Mouse (Mus musculus): ENCODE measurements at regions not wholly inside any gene's neighbourhood (a gene's known extent, or its start where the extent isn't known, plus 50 kb on each side); places are given as distances from the start of the nearest gene placed in this dataset.
"Not testable (repeated sequence)": the region's sequence is repeated elsewhere in the genome, so short reads cannot be mapped to it uniquely, and the experiment has no call there.

- ATAC-seq, result no peak
- H3K9ac ChIP-seq, result no peak overlapping the region
Measured at GRCm38 (mm10) chr11:41728839-41729238, 271.8 kb downstream of the Gabrg2 start.

GRCm38 (mm10) chr11:41716616-41717015 is 284.0 kb downstream of the Gabrg2 start:
- no peak for ATAC-seq

More at GRCm38 (mm10) chr11:41728839-41729238, 271.8 kb downstream of the Gabrg2 start:
- Histone ChIP-seq H3K4me1 (no peaks in the 10 kb centered on the region), H3K27me3 (no peaks in the 10 kb centered on the region), H3K4me3 (no peak overlapping the region), H3K4me2 (no peak overlapping the region), H3K9me3 (replicated peaks) (no peaks in the 10 kb centered on the region), H3K36me3 (ENCODE audit: poor library complexity, severe bottlenecking) (no peaks in the 10 kb centered on the region), H3K27ac (no peak overlapping the region)
- 92% methylated on average over 2 of the region's 2 CpGs for WGBS

GRCm38 (mm10) chr11:41690682-41691081 is 310.0 kb downstream of the Gabrg2 start:
- Histone ChIP-seq H3K36me3 (ENCODE audit: poor library complexity, severe bottlenecking) (no peaks in the 10 kb centered on the region), H3K27ac (no peak overlapping the region), H3K27me3 (no peaks in the 10 kb centered on the region), H3K4me3 (no peak overlapping the region), H3K4me1 (no peaks in the 10 kb centered on the region), H3K9ac (no peak overlapping the region), H3K9me3 (replicated peaks) (no peaks in the 10 kb centered on the region), H3K4me2 (no peak overlapping the region)
- ATAC-seq, result no peak
- 77% methylated on average over 3 of the region's 3 CpGs for WGBS

More at GRCm38 (mm10) chr11:41716616-41717015, 284.0 kb downstream of the Gabrg2 start:
- no peaks in the 10 kb centered on the region for H3K36me3 ChIP-seq (ENCODE audit: poor library complexity, severe bottlenecking)
- no peaks in the 10 kb centered on the region for H3K9me3 ChIP-seq (replicated peaks)
- H3K9ac ChIP-seq, result no peak overlapping the region
- 83% methylated on average over 1 of the region's 1 CpGs for WGBS
- H3K27me3 ChIP-seq, result no peaks in the 10 kb centered on the region
- no peak overlapping the region for H3K4me2 ChIP-seq
- no peak overlapping the region for H3K27ac ChIP-seq
- no peak overlapping the region for H3K4me3 ChIP-seq
- H3K4me1 ChIP-seq, result no peaks in the 10 kb centered on the region

- H3K9ac ChIP-seq, result no peak overlapping the region
- WGBS, result 17% methylated on average over 1 of the region's 1 CpGs
- H3K36me3 ChIP-seq (ENCODE audit: poor library complexity, severe bottlenecking), result no peaks in the 10 kb centered on the region
- H3K4me3 ChIP-seq, result no peak overlapping the region
- no peak overlapping the region for H3K4me2 ChIP-seq
- no peak overlapping the region for H3K27ac ChIP-seq
- H3K27me3 ChIP-seq, result no peaks in the 10 kb centered on the region
- no peaks in the 10 kb centered on the region for H3K9me3 ChIP-seq (replicated peaks)
- ATAC-seq, result no peak
- H3K4me1 ChIP-seq, result no peaks in the 10 kb centered on the region
Measured at GRCm38 (mm10) chr11:41682991-41683390, 317.7 kb downstream of the Gabrg2 start.

- no peaks in the 10 kb centered on the region for H3K4me1 ChIP-seq
- H3K36me3 ChIP-seq (ENCODE audit: poor library complexity, severe bottlenecking), result no peaks in the 10 kb centered on the region
- H3K4me3 ChIP-seq, result no peak overlapping the region
- WGBS, result 81% methylated on average over 1 of the region's 1 CpGs
- no peaks in the 10 kb centered on the region for H3K9me3 ChIP-seq (replicated peaks)
- ATAC-seq, result no peak
- no peak overlapping the region for H3K27ac ChIP-seq
- H3K4me2 ChIP-seq, result no peak overlapping the region
- no peak overlapping the region for H3K9ac ChIP-seq
- H3K27me3 ChIP-seq, result no peaks in the 10 kb centered on the region
Measured at GRCm38 (mm10) chr11:41652566-41652965, 348.1 kb downstream of the Gabrg2 start.

GRCm38 (mm10) chr11:41645502-41645891 is 355.2 kb downstream of the Gabrg2 start:
- H3K4me1 ChIP-seq, result no peaks in the 10 kb centered on the region
- no peak overlapping the region for H3K4me3 ChIP-seq
- no peak overlapping the region for H3K9ac ChIP-seq
- no peaks in the 10 kb centered on the region for H3K36me3 ChIP-seq (ENCODE audit: poor library complexity, severe bottlenecking)
- 0 out of 2 replicates have a peak, but pooled peaks have one; percentile 50 for ATAC-seq
- H3K9me3 ChIP-seq (replicated peaks), result no peaks in the 10 kb centered on the region
- H3K4me2 ChIP-seq, result no peak overlapping the region
- 45% methylated on average over 4 of the region's 4 CpGs for WGBS
- H3K27me3 ChIP-seq, result no peaks in the 10 kb centered on the region
- H3K27ac ChIP-seq, result no peak overlapping the region

GRCm38 (mm10) chr11:41644725-41645501 is 355.7 kb downstream of the Gabrg2 start:
- peak; percentile 89; the same call in 1 of the 2 replicates for ATAC-seq
- Histone ChIP-seq H3K4me3 (no peak overlapping the region), H3K9ac (no peak overlapping the region), H3K4me2 (no peak overlapping the region), H3K9me3 (replicated peaks) (no peaks in the 10 kb centered on the region), H3K4me1 (no peaks in the 10 kb centered on the region), H3K27me3 (no peaks in the 10 kb centered on the region), H3K27ac (peak overlapping the region; percentile 10; the same call in 1 of the 2 replicates), H3K36me3 (ENCODE audit: poor library complexity, severe bottlenecking) (no peaks in the 10 kb centered on the region)
- 37% methylated on average over 7 of the region's 7 CpGs for WGBS

- Histone ChIP-seq H3K36me3 (ENCODE audit: poor library complexity, severe bottlenecking) (no peaks in the 10 kb centered on the region), H3K9ac (no peak overlapping the region), H3K27me3 (no peaks in the 10 kb centered on the region), H3K9me3 (replicated peaks) (no peaks in the 10 kb centered on the region), H3K4me3 (no peak overlapping the region), H3K27ac (no peak overlapping the region), H3K4me1 (no peaks in the 10 kb centered on the region), H3K4me2 (no peak overlapping the region)
- ATAC-seq, result no peak
- 58% methylated on average over 3 of the region's 3 CpGs for WGBS
Measured at GRCm38 (mm10) chr11:41644083-41644482, 356.6 kb downstream of the Gabrg2 start.

GRCm38 (mm10) chr11:41599006-41599405 is 401.7 kb downstream of the Gabrg2 start:
- H3K4me3 ChIP-seq, result no peak overlapping the region
- H3K36me3 ChIP-seq (ENCODE audit: poor library complexity, severe bottlenecking), result no peaks in the 10 kb centered on the region
- no peak overlapping the region for H3K4me2 ChIP-seq
- no peak overlapping the region for H3K9ac ChIP-seq
- 90% methylated on average over 1 of the region's 1 CpGs for WGBS
- H3K27ac ChIP-seq, result no peak overlapping the region
- ATAC-seq, result no peak; the same call in 1 of the 2 replicates
- H3K4me1 ChIP-seq, result no peaks in the 10 kb centered on the region
- no peaks in the 10 kb centered on the region for H3K9me3 ChIP-seq (replicated peaks)
- no peaks in the 10 kb centered on the region for H3K27me3 ChIP-seq

GRCm38 (mm10) chr11:41598431-41598830 is 402.2 kb downstream of the Gabrg2 start:
- no peaks in the 10 kb centered on the region for H3K4me1 ChIP-seq
- ATAC-seq, result no peak
- WGBS, result 79% methylated on average over 6 of the region's 6 CpGs

GRCm38 (mm10) chr11:41591426-41591825 is 409.2 kb downstream of the Gabrg2 start:
- H3K27ac ChIP-seq; H3K36me3 ChIP-seq (ENCODE audit: poor library complexity, severe bottlenecking); H3K4me2 ChIP-seq; H3K4me3 ChIP-seq; H3K9ac ChIP-seq; H3K27me3 ChIP-seq; ATAC-seq; H3K4me1 ChIP-seq; H3K9me3 ChIP-seq (replicated peaks): not testable (repeated sequence)
- WGBS, result 79% methylated on average over 4 of the region's 4 CpGs

More at GRCm38 (mm10) chr11:41598431-41598830, 402.2 kb downstream of the Gabrg2 start:
- no peak overlapping the region for H3K9ac ChIP-seq
- H3K27me3 ChIP-seq, result no peaks in the 10 kb centered on the region
- H3K9me3 ChIP-seq (replicated peaks), result no peaks in the 10 kb centered on the region
- H3K36me3 ChIP-seq (ENCODE audit: poor library complexity, severe bottlenecking), result no peaks in the 10 kb centered on the region
- H3K27ac ChIP-seq, result no peak overlapping the region
- H3K4me2 ChIP-seq, result no peak overlapping the region
- no peak overlapping the region for H3K4me3 ChIP-seq
